Mouse (Mus musculus): ENCODE measurements around the gene Eif4g1. TPM values are rescaled to one million over a fixed set of nuclear protein-coding genes. Genes with fewer than 3 reads are reported as not detected.
A peak's percentile ranks its signal among the peaks of the same experiment; 100 is the strongest.

Gene Eif4g1
- polyA plus RNA-seq, 1 experiment: 125 TPM

- no peak overlapping the region for H3K27ac ChIP-seq (ENCODE audit: control insufficient read depth, insufficient read depth, low read depth, low read length, poor library complexity)
- no peaks in the 10 kb centered on the region for H3K4me1 ChIP-seq (ENCODE audit: control insufficient read depth, insufficient read depth, low read length)
- 88% methylated on average over 9 of the region's 9 CpGs for WGBS
- TF ChIP-seq CTCF (IDR thresholded peaks at IDR 0.05; ENCODE audit: control insufficient read depth, insufficient read depth, low read length) (no peak), POLR2A (IDR thresholded peaks at IDR 0.05; ENCODE audit: borderline replicate concordance, control insufficient read depth, low read depth, low read length) (no peak)
- no peak overlapping the region for H3K4me3 ChIP-seq (replicated peaks; ENCODE audit: control insufficient read depth, low read depth, low read length)
Measured at GRCm38 (mm10) chr16:20712190-20712589, 44.1 kb downstream of the Eif4g1 start.

DNA sequence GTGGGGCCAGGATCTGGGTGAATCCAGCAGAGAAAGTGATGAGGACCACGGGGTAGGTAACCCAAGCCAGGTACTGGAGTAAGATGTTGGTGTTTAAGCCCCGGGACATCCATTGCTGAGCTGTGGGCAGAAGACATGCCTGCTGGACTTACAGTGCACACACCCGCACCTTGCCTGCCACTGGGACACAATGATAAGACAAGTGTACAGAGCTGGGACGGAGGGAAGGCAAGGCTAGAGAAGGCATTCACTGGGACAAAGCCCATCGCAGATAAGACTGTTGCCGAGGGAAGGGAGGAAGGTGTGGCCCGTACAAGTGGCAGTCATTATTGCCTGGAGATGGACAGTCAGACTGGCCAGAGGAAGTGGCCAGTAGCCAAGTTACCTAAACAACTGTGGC, 44.8 kb downstream of the Eif4g1 start:
- 64% methylated on average over 7 of the region's 7 CpGs for WGBS
- no peak overlapping the region for H3K4me3 ChIP-seq (replicated peaks; ENCODE audit: control insufficient read depth, low read depth, low read length)
- H3K27ac ChIP-seq (ENCODE audit: control insufficient read depth, insufficient read depth, low read depth, low read length, poor library complexity): 0 out of 2 replicates have a peak overlapping the region, but pooled peaks have one; percentile 5
- no peaks in the 10 kb centered on the region for H3K4me1 ChIP-seq (ENCODE audit: control insufficient read depth, insufficient read depth, low read length)
- TF ChIP-seq POLR2A (IDR thresholded peaks at IDR 0.05; ENCODE audit: borderline replicate concordance, control insufficient read depth, low read depth, low read length): no peak
- TF ChIP-seq CTCF (IDR thresholded peaks at IDR 0.05; ENCODE audit: control insufficient read depth, insufficient read depth, low read length): no peak

- H3K27ac ChIP-seq (ENCODE audit: control insufficient read depth, insufficient read depth, low read depth, low read length, poor library complexity): no peak overlapping the region
- 76% methylated on average over 11 of the region's 11 CpGs for WGBS
- peak overlapping the region; percentile 40 for H3K4me3 ChIP-seq (replicated peaks; ENCODE audit: control insufficient read depth, low read depth, low read length)
- no peak for TF ChIP-seq CTCF (IDR thresholded peaks at IDR 0.05; ENCODE audit: control insufficient read depth, insufficient read depth, low read length)
- no peaks in the 10 kb centered on the region for H3K4me1 ChIP-seq (ENCODE audit: control insufficient read depth, insufficient read depth, low read length)
Measured at GRCm38 (mm10) chr16:20714307-20715080, 46.4 kb downstream of the Eif4g1 start.

GRCm38 (mm10) chr16:20715161-20715560, 47.0 kb downstream of the Eif4g1 start:
- Histone ChIP-seq H3K27ac (ENCODE audit: control insufficient read depth, insufficient read depth, low read depth, low read length, poor library complexity) (no peak overlapping the region), H3K4me3 (replicated peaks; ENCODE audit: control insufficient read depth, low read depth, low read length) (peak overlapping the region; percentile 63), H3K4me1 (ENCODE audit: control insufficient read depth, insufficient read depth, low read length) (no peaks in the 10 kb centered on the region)
- TF ChIP-seq CTCF (IDR thresholded peaks at IDR 0.05; ENCODE audit: control insufficient read depth, insufficient read depth, low read length) (no peak), POLR2A (IDR thresholded peaks at IDR 0.05; ENCODE audit: borderline replicate concordance, control insufficient read depth, low read depth, low read length) (no peak)
- 75% methylated on average over 2 of the region's 2 CpGs for WGBS

- WGBS: 9% methylated on average over 12 of the region's 12 CpGs
- TF ChIP-seq POLR2A (IDR thresholded peaks at IDR 0.05; ENCODE audit: borderline replicate concordance, control insufficient read depth, low read depth, low read length) (no peak), CTCF (IDR thresholded peaks at IDR 0.05; ENCODE audit: control insufficient read depth, insufficient read depth, low read length) (no peak)
- peak overlapping the region; percentile 63 for H3K4me3 ChIP-seq (replicated peaks; ENCODE audit: control insufficient read depth, low read depth, low read length)
- H3K4me1 ChIP-seq (ENCODE audit: control insufficient read depth, insufficient read depth, low read length): no peaks in the 10 kb centered on the region
- H3K27ac ChIP-seq (ENCODE audit: control insufficient read depth, insufficient read depth, low read depth, low read length, poor library complexity): peak overlapping the region; percentile 57; the same call in 1 of the 2 replicates
Measured at GRCm38 (mm10) chr16:20715566-20715965, 47.5 kb downstream of the Eif4g1 start.

- peak overlapping the region; percentile 63 for H3K4me3 ChIP-seq (replicated peaks; ENCODE audit: control insufficient read depth, low read depth, low read length)
- WGBS: under 1% methylated on average over 68 of the region's 68 CpGs
- TF ChIP-seq POLR2A (IDR thresholded peaks at IDR 0.05; ENCODE audit: borderline replicate concordance, control insufficient read depth, low read depth, low read length): peak; percentile 52; the same call in 1 of the 2 replicates
- TF ChIP-seq CTCF (IDR thresholded peaks at IDR 0.05; ENCODE audit: control insufficient read depth, insufficient read depth, low read length): no peak
- H3K27ac ChIP-seq (ENCODE audit: control insufficient read depth, insufficient read depth, low read depth, low read length, poor library complexity): peak overlapping the region; percentile 57; the same call in 1 of the 2 replicates
- H3K4me1 ChIP-seq (ENCODE audit: control insufficient read depth, insufficient read depth, low read length): no peaks in the 10 kb centered on the region
Measured at GRCm38 (mm10) chr16:20715976-20716840, 48.1 kb downstream of the Eif4g1 start.

DNA sequence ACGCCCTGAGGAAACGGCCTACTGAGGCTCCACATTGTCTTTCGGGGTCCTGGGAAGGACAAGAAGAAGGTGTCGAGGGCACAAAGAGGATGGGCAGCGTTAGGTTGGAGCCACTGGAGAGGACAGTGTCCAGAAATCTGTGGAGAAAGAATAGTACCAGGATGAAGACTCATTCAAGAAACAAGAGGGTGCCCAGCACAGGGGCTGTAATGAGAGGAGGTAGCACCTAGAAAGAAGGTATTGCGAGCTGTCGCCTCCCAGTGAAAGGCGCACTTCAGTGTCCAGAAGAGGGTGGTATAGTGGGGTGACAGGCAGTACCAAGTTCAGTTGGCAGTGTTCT, 48.7 kb downstream of the Eif4g1 start:
- Histone ChIP-seq H3K4me1 (ENCODE audit: control insufficient read depth, insufficient read depth, low read length) (no peaks in the 10 kb centered on the region), H3K4me3 (replicated peaks; ENCODE audit: control insufficient read depth, low read depth, low read length) (peak overlapping the region; percentile 94), H3K27ac (ENCODE audit: control insufficient read depth, insufficient read depth, low read depth, low read length, poor library complexity) (peak overlapping the region; percentile 78)
- TF ChIP-seq CTCF (IDR thresholded peaks at IDR 0.05; ENCODE audit: control insufficient read depth, insufficient read depth, low read length): no peak
- no peak for TF ChIP-seq POLR2A (IDR thresholded peaks at IDR 0.05; ENCODE audit: borderline replicate concordance, control insufficient read depth, low read depth, low read length)
- 0% methylated on average over 8 of the region's 8 CpGs for WGBS
